Mouse (Mus musculus) cerebellum, postnatal 25 days (tissue): ENCODE data around the gene Gramd1b.

Source experiments
- DNase-seq, 2 experiments: peaks; one replicate each; pipeline ENCODE4 v3.0.0; 2021; ENCODE audit warnings: mixed read lengths in 2 of 2

The Gramd1b gene

DNA sequence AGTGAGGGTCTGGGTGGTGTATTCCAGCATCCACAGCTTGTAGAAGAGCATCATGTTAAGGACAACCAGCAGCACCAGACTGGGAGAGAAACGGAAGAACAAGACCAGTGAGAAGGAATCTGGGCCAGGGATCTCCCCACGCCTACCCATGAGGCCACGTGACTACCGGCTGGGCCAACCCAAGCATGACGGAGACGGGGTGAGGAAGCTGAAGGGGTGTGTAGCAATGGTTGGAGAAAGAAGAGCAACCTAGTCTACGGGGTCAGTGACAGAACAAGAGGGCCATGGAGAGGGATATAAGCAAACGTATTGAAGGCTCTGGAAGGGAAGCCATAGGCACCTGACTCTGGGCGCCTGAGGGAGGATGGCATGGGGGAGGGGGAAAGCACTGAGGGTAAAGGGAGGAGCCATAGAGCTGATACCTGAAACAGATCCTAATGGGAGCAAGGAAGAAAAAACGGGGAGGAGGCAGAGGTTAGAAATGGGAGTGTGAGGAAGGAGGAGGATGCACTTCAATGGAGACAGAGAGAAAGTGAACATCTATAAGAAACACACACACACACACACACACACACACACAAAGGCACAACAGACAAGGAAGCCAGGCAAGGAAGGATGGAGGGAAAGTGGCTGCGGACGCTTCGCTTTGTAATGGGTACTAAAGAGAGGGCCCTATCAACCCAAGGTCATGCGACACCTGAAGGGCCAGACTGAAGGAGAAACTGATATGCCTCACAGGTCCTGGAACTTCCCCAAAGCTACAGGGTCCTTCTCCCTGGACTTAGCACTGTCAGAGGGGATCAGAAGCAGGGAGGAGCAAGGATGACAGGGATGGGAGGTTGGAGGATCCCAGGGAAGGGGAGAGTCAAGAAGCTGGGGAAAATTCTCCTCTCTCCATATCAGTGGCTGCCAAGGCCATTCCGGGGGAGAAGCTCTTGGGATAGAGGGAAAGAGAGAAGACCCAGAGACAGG, 230.9 kb downstream of the Gramd1b start:
- no peak for DNase-seq

DNA sequence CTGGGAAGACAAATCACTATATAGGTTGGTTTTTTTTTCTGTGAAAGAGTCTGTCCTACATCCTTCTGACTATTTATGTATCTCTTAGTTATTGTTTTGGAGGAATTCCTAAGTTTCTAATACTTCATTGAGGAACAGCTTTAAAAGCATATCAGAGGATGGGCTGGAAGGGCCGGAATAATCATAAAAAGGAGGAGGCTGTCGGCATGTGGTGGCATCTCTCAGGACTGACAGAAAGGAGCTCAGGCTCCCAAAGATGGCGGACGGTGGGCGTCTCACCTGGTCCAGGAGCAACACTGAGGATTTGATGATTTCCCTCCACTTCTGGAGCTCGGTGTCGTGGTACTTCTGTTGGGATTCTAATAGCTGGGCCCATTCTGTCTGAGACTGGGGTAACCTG, 231.9 kb downstream of the Gramd1b start:
- DNase-seq: no peak

DNA sequence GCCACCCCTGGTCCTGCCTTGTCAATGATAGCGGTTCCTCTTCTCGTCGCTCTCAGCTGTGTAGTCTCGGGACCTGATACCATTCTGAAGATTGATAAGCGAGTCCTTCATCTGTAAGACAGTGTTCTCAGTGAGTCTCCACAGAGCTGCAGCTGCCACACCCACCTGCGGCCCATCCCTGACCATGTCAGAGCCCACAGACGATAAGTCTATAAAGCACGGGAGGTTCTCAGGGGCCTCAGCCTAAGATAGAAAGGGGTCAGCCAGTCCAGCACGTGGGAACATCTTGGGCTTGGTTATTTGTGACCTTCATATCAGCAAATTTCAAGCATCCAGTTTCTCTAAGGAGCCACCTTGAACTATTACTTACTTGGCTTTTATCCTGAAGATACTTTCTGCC, 233.2 kb downstream of the Gramd1b start:
- no peak for DNase-seq

DNA sequence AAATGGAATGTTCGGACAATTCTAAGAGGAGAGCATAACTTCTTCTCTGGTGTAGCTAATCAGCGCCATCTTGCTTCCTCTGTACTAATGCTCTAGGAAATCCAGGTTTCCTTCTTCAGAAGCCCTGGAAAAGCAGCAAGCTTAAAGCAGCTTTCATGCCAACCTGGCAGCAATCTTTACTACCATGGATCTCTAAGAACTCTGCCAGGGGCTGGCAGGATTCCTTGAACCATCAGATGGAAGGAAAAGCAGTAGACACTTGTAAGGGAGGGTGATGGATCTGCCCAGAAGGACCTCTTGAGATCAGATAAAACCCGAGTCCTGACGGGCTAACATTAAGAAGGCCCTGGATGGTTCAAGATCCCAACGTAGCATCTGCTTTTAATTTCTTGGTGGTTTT, 234.9 kb downstream of the Gramd1b start:
- DNase-seq: peak; percentile 69 to 80

DNA sequence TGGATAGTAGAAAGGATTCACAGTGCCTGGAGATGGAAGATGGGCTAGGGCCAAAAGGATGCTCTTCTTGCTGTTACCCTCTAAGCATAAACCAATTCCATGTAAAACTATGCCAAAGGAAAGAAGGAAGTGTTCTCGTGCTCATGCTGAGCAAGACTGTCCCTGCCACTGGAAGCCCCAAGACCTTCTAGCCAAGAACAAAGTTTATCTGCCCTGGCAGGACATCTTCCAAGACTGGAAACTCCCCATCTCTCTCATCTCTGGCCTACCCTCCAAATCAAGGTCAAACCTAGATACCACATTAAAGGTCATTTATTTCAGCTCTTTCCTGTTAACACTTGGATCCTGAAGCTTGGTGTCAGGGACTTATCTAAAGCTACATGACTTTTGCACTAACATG, 236.3 kb downstream of the Gramd1b start:
- no peak for DNase-seq

DNA sequence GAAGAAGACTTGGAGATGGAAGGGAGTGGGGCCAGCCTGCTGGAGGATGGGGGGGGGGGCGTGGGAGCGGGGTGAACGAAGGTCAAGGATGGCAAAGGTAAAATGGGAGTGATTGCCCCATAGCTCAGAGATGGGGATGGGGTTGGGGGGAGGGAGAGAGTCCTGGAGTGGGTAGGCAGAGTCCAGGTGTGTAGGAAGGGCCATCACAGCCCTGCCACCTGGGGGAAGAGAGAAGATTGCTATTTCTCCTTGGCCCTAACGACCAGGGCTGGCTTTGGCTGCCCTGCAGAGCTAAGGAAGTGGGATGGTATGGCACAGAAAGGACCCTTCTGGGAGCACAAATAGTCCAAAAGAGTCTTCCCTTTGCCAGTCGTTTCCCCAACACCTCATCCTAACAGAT, 237.0 kb downstream of the Gramd1b start:
- DNase-seq: no peak

DNA sequence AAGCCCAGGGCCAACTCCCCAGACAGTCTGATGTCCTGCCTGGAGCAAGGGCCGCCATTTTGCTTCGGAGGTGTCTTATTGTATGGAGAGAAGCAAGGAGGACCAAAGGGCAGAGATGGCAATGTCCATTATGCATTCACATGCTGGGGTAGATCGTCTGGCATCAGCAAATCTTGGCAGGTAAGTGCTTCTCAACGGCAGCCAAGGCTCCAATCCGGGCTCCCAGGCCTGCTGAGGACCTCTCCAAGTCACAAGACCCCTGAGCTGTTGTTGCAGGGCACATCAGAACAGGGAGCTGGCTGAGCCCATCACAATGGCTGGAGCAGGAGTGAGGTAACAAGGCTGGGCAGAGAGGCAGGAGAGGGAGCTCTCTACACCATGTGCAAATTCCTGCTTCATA, 237.4 kb downstream of the Gramd1b start:
- no peak for DNase-seq

DNA sequence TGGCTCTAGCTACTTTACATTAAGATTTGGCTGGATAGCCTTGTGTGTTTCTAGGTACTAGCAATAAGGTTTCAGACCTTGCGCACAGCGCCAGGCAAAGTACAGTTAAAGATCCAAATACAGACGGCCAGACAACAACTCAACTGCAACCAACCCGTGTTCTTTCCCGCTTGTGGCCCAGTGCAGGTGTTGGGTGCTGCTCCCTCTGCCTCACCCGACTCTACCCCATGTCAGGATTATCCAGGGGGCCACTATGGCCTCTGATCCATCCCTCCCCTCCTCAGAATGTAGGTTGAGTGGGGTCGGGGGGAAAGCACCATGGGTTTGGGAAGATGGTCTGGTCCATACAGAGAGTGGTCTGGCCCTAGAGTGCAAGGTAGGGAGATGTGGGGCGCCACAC, 237.9 kb downstream of the Gramd1b start:
- no peak for DNase-seq

DNA sequence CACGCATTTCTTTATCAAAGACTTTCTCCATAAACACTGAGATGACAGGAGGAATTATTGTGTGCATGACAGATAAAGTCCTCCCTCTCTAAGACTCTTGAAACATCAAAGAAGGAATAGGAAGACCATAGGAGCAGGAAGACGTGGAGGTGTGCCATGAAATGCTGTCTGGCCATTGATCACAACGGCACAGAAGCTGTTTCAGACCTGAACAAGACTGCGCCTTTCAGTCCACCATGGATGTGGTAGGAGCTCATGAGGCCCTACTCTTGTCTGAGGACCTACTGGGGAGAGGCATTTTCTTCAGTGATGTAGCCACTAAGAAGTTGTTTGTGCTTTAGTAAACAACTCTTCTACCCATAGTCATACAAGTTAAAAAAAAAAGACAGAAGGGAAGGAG, 238.7 kb downstream of the Gramd1b start:
- DNase-seq: no peak

DNA sequence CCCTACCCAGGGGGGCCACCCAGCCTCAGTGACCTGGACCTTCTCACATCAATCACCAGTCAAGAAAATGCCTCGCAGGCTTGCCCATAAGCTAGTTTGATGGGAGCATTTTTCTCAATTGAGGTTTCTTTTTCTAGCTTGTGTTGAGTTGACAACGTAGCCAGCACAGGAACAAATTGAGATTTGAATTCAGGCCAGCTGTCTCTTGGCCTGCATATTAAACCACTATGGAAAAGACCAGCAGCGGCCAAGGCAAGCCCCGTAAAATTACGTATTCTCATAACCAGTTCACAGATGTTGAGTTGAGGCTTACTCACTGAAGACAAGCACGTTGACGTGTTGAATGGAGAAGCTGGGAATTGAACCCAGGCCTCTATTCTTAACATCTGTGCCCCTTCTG, 248.2 kb downstream of the Gramd1b start:
- DNase-seq: no peak

DNA sequence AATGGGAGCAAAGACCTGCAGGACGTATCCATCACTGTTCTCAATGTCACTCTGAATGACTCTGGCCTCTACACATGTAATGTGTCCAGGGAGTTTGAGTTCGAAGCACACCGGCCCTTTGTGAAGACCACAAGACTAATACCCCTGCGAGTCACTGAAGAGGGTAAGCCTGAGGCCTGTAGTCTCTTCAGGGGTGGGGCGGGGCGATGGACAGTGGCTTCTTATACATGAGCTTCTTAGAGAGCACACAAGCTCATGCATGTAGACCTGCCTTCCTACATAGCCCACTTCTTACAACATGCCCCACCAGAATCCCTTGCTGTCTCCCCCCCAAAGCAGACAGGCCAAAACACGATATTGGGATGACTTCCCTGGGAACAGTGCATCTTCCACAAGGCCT, 251.7 kb downstream of the Gramd1b start:
- DNase-seq: no peak

DNA sequence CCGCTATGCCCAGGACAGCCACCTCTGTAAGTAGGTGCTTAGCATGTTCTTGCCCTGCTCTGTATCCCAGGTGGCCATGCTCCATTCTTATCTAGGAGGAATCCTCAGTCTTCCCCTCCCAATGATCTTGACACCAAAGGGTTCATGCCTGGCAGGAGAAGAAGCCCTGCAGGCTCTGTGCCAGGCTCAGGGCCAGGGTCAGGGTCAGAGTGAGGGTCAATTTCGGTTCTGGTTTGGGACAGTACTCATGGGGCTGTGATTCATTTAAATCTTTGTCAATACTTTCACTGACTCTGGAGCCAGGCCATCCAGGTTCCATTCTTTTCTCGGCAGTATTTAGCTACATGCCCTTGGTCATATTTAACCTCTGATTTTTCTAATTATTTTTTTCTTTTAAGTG, 253.5 kb downstream of the Gramd1b start:
- DNase-seq: no peak

DNA sequence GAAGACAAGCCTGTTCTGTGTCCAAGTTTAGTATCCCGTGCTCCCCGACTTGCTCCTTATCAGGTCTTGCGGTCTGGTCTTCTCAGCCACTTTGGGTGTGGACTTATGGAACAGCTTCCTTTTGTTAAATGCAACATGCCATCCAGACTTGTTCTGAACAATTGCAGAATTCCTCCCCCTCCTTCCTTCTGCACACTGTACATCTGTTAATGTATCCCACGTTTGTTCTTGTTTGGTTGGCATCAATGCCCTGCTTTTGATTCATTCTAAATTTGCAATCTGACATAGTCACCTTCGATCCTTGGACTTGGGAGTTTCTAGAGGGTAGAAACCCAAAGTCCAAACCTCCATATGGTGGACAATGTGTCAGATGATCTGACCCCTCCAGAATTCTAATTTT, 255.3 kb downstream of the Gramd1b start:
- no peak for DNase-seq

DNA sequence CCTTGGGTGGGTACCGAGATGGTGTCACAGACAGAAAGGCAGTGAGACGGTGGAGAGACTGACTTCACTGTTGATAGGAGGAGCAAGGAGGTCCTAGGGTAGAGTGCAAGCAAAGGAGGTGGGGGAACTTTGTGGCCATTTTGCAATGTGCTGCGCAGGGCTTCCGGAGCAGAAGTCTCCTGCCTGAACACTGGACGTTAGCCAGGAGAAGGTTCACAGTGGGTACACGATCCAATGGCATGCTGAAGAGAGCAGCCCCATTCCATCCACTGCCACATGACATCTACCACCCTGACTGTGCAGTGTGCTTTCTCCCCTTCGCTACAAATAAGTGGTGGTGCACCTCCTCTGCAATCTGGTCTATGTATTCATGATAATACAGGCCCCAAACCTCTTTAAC, 258.4 kb downstream of the Gramd1b start:
- DNase-seq: no peak

DNA sequence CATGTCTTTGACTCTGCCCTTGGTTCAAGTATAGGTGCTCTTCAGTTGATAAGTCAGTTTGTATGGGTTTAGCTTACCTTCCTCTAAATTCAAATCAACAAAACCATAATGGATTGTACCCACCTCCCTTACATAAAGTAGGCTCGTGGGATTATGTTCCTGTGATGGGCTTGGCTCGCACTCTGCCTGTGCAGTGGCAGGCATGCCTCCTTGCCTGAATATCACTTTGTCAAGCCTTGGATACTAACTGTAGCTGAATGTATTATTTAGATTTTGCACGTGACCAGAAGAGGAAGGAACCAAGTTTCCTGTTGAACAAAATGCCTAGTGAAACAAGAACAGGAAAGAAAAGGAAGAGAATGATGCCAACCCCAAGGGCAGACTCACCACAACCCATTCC, 260.1 kb downstream of the Gramd1b start:
- no peak for DNase-seq

DNA sequence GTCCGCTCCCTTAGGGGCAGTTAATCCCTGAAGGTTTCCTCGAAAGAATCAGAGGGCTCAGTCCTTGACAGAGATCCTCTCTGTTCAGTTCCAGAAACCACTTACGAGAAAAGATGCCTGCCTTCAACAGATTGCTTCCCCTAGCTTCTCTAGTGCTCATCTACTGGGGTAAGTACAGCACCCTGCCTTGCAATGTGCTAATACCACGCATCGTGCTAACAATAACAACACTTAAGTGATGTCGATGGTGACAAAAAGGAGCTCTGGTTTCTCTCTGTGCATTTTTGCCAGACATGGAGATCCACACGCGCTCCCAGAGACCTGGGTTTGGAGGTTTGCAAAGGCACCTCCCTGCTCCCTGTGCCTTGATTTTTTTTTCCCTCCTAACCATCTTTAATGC, 261.3 kb downstream of the Gramd1b start:
- DNase-seq: no peak

DNA sequence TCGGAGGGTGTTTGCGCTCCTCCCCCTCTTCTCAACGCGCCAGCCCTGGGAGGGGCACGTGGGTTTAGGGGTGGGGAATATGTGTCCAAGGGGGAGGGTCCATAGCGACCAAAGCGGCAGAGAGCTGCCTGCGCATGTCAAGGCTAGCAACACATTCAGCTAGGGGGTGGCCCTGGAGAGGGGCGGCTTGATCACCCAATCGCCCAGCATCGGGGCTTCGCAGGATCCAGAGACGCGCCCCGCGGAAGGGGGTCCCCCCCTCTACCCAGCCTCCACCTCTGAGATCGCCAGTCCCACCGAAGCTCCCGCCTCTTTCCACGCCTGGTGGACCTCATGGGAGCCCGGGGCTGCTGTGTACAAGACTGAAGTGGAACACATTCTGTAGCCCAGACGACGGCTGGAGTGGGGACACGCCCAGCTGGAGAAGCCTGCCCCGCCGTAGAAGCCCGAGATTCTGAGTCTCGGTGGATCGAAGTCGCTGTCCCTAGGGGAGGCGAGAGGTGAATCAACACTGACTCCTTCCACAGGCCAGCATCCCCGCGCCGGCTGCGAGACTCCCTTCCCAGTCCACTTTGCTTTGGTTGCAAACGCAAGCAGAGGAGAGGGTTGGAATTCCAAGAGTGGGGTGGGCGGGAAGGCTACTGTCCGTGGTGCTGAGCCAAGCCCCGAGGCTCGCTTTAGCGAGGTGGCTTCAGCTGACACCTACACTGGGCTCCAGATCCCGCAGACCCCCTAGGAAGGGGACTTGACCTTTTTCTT, 261.9 kb downstream of the Gramd1b start, which contains the start of gene Scn3b:
TSS of gene Scn3b (plus strand) at position 115 of the 759 bp plus-strand sequence.
- DNase-seq: peak; percentile 34 to 55

DNA sequence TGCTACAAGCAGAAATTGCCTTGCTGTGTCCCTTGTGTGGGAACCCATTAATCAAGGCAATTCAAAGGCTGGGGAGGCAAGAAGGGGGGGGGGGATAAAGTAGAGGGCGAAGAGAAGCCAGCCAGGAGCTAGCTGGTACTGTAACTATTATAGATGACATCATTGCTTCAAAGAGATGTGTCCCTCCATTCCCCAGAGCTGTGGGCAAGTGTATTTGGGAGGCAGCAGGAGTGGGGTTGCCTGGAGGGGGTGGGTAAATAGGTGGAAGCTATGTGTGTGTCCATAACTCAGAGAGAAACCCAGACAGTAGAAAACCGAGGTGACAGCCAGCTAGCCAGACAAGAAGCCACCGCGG, 262.5 kb downstream of the Gramd1b start:
- DNase-seq: no peak

DNA sequence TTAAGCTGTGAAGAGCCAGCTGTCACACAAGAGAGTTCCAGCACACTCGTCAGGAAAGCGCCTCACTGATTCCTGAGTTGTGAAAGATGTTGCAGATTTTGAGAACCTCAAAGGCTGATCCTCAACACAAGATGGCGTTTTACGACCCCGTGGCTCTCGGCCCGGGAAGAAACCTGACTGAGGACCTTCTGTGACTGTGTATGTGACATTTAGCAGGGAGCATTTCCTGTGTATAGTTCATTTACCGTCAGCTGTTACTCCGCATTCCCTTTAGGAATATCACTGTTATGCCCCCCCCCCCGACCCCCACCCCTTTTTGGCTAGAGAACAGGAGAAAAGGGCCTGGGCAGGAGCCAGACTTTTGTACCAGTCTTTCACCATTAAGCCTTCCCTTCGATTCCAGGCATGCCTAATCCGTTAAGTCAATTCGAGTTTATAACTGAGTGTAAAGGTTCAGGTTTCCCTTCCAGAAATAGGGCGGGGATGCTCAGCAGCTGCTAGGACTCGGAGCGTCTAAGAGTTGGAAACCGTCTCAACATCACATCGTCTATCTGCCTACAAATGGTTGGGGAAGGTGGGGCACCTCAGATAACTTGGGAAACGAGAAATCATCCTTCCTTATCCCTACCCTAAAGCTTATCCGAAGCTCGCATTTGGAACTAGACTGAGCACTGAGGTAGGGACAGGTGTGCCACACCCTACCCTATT, 263.0 kb downstream of the Gramd1b start:
- no peak for DNase-seq

DNA sequence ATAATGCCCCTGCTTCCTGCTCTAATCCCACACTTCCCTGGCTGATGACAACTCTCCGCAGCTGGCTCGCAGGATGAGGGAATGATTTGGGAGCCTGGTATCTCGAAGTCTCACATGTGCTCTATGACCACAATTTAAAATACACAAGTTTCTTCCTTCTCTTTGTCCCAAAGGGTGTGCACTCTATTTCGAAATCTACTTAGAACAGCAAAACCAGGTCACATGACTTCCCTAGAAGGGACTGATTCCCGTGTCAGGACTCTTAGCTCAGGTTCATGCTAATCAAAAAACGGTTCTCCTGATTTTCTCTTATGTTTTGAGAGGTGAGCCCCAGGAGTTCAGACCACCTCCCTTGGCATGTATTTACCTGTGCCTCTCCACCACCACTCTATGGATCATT, 267.3 kb downstream of the Gramd1b start:
- no peak for DNase-seq

DNA sequence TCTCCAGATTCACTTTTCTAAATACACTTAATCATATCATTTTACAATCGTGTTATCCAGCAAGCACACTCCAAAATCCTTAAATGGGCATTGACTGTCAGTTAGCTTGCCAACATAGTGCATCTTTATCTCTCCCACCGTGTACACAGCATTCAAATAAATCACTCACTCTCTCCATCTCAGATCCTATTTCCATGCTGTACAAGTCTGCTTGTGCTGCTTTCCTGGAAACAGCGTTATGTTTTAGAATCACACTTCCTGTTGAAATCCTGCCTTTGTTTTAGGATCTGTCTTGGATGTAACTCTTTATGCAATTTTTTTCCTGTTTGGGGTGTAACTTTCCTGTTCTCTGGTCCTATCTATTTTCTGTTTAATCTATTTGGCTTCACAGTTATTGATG, 278.7 kb downstream of the Gramd1b start:
- no peak for DNase-seq

DNA sequence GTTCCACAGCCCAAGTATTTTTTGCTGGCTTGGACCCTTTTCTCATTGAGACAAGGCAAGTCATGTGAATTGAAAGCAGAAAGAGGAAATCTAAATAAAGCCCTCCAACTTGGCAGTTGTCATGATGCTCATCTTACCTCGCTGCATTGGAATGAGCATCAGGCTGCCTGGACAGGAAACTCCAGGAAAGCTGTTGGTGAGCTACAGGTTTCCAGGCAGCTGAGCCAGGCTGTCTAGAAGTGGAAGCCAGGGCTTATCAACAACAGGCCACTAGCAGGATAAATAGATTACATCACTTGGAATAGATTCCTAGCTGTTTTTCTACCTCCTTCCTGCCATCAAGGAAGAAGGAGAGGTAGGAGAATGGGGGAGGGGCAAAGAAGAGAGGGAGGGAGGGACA, 282.1 kb downstream of the Gramd1b start:
- DNase-seq: no peak

DNA sequence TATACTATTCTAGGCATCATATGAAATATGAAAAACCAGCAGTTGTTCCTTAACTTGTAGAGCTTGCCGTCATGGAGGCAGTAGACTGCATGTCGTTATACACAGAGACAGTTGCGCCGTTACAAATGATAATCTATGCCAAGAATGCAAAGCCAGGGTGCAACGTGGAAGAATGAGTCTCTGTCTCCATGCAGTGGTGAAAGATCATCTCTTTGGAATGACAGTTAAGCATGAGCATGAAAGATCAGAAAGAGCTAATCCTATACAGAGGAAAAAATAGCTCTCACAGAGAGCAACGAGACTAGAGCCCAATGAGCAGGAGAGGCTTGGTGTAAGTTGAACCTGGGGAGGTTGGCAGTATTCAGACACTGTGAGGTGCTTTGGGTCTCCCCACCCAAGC, 284.5 kb downstream of the Gramd1b start:
- no peak for DNase-seq
